Mouse (Mus musculus): Measurements from ENCODE around the gene Hmgcs2.

- TF ChIP-seq CTCF (IDR thresholded peaks at IDR 0.05; ENCODE audit: borderline replicate concordance, extremely low read depth, insufficient read depth, insufficient read length), result no peak
- TF ChIP-seq POLR2A (IDR thresholded peaks at IDR 0.05; ENCODE audit: borderline replicate concordance, extremely low read depth, insufficient read depth, insufficient read length, poor library complexity, severe bottlenecking), result no peak
These were observed 67.9 kb downstream of the Hmgcs2 start for GRCm38 (mm10) chr3:98348106-98348505.

All from brain, embryonic 14.5 days (tissue).